Mouse (Mus musculus): ENCODE measurements at regions not wholly inside any gene's neighbourhood (a gene's known extent, or its start where the extent isn't known, plus 50 kb on each side); places are given as distances from the start of the nearest gene placed in this dataset.

DNA sequence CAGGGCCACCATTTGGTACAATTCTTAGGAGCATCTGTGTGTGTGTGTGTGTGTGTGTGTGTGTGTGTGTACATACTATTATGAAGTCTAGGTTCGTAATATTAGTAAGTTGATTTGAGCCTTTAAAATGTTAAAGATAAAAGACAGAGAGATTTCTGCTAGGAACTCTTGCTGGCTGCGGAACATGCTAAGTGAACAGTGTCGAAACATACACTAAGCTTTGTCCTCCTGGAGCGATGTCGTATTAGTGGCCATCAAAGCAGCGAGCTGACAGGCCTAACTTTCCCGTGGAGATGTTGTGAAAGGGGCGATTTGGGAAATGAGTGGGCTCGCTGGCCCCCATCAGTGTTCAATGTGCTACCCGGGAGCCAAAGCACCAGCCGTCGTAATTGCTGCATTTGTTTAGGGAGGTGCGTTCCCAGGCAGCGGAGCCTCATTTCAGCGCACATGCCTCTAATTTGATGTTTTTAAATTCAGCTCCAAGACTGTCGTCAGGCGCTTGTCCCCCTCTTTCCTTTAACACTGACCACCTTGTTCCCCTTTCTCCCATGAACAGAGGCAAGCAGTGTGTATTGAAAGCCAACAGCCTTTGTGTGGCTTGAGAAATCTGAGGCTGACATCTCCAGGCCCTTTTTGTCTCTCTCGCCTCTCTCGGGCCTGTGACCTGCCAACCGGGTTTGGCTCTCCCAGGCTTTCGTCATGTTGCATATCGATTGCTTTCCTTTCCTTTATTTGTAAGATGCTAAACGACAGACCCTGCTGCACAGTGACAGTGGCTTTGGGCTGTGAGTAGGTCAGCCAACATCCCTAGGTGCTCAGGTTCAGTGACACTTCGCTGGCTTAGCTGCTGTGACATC, 426.3 kb downstream of the Sorl1 start:
- no peak for DNase-seq (ENCODE audit: low spot score in 2 of 2)

GRCm38 (mm10) chr9:41697160-41697559, 426.9 kb downstream of the Sorl1 start:
- no peak for DNase-seq (ENCODE audit: low spot score in 2 of 2)

- no peak for DNase-seq (ENCODE audit: low spot score in 2 of 2)
These were observed 441.2 kb downstream of the Sorl1 start for GRCm38 (mm10) chr9:41682911-41683310.

DNA sequence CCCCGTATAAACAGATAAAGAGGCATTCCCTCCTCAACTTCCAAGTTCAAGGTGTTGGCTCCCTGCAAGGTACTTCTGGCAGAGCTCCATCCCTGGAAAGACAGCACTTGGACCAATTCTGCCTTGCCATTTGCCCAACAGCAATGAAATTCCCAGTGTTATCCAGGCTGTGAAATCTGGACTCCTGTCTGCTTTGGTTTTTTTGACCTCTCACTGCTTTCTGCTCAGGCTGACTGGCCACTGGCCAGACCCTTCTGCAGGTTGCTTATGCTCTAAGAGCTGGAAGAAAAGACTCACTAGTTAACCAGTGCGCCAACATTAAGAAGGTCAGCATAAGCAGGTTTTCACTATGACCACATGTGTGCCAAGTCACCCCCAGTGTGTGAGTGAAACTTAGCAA, 448.4 kb downstream of the Sorl1 start:
- DNase-seq (ENCODE audit: low spot score in 2 of 2), result no peak

- DNase-seq (ENCODE audit: low spot score in 2 of 2), result no peak
These were observed 451.1 kb downstream of the Sorl1 start for GRCm38 (mm10) chr9:41672958-41673357.

DNA sequence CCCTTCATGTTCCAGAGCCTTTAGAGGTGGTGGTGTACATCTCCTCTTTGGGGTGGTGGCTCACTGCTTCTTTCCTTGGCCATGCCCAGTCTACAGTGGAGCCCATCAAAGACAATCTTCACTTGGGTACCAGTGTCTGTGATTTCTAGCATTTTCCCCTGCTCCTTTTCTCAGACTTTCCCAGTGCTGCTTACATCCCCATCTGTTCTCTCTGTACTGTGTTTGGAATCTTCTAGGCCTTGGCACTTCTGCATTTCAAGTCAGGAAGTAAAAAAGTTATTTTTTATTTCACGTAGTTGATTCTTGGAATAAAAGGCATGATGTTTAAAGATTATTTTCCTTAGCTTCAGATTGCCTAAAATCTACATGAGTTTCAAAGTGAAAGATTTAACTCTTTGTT, 455.4 kb downstream of the Sorl1 start:
- DNase-seq (ENCODE audit: low spot score in 2 of 2), result no peak

GRCm38 (mm10) chr9:41665000-41665685, 459.0 kb downstream of the Sorl1 start:
- DNase-seq (ENCODE audit: low spot score in 2 of 2), result no peak

GRCm38 (mm10) chr9:41660576-41660975, 463.5 kb downstream of the Sorl1 start:
- no peak for DNase-seq (ENCODE audit: low spot score in 2 of 2)

GRCm38 (mm10) chr9:41660011-41660410, 464.1 kb downstream of the Sorl1 start:
- DNase-seq (ENCODE audit: low spot score in 2 of 2), result no peak

- DNase-seq (ENCODE audit: low spot score in 2 of 2), result no peak
These were observed 470.2 kb upstream of the Ubash3b start for GRCm38 (mm10) chr9:41631564-41632205.

DNA sequence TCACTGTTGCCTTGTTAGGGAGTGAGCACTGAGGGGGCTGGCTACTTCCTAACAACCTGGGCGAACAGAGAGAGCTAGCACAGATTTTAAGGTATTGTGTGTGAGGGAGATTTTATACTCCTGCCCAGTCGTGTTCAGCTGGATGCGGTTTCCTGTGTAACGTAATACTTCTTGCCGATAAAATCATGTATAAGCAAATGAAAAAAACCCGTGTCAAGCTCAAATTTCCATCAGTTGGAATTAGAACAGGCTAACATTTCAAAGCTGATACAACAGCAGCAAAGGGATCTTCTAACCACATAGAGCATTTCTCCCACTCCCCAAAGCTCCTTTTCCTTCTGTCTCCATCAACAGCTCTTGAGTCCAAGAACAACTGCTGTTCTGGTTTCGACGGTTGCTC, 459.8 kb upstream of the Ubash3b start:
- DNase-seq (ENCODE audit: low spot score in 2 of 2), result no peak

DNA sequence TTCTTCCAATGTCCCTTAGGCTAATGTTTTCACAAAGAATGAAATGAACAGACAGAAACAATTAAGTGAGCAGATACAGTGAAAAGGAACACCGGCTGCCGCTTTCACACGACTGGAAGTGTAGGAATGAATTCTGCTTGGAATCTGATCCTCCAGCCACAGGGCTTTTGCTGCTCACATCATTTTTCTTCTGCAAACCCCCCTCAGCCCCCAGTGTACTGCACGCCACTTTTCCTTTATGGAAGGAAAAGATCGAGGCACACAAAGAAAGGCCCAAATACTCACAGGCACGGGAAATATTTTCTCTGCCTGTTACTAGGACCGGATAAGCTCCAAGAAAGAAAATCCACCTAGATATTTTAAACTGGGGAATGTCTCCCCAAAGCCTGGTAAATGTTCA, 452.5 kb upstream of the Ubash3b start:
- DNase-seq (ENCODE audit: low spot score in 2 of 2), result no peak

DNA sequence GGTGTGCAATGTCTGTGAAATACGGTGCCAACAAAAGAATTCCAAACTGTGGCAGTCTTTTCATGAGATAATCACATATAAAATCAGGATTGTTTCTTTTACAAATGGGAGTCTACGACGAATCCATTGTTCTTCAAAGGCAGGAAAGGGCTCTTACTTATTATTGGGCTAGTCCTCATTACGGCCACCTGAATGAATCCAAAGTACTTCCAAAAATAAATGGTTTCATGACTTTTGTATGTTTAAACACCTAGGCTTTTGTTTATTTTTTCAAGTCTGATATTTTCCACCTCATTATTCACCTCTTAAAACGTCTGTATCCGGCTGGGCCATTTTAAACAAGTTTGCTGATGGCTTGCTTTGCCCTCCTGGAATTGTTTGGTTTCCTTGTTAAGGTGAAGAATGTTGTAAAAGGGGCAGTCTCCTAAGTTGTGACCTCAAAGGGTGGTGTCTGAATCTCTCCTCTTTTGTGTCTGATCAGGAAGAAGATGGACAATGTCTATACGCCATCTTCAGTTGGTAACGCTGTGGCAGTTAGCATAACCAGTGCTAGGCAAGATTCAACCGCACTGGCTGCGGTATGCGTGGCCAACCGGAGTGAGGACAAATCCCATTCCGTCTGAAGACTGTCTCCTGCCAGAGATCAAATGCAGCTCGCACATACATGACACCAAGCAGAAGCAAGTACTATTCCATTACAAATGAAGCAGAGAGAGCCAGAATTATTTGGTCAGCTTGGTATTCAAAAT, 451.5 kb upstream of the Ubash3b start:
- DNase-seq (ENCODE audit: low spot score in 2 of 2), result no peak

DNA sequence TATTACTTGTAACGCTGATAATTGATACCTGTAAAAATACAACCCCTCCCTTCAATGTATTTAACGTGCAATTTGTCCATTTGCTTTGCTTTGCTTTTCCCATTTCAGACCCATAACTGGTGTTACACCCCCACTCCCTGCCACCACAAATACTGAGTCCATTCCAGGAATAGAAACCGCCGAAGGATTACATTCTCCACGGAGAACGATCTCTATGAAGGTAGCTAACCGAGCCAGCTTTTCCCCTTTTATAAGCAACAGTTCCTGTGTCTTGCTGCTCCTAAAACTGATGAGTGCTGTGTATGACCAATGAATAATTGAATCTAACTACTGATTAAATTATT, 450.9 kb upstream of the Ubash3b start:
- no peak for DNase-seq (ENCODE audit: low spot score in 2 of 2)

- DNase-seq (ENCODE audit: low spot score in 2 of 2), result no peak
These were observed 450.3 kb upstream of the Ubash3b start for GRCm38 (mm10) chr9:41611534-41612451.

DNA sequence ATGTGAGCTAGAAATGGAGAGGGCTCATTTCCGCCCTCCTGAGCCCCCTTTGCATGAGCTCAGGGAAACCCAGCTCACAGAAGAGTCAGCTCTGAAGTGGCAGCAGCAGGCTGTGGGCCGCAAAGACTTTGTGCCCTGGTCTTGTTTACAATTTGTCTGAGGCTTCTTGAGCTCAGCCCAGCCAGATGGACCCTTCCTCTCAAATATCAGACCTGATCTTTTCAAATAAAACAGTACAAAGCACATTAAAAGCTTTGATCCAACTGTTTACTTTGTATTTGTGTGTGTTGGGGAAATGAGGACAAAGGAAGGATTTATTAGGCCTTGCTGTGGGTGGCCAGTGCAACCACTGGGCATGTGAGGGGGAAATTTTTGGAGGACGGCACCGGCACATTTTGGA, 448.9 kb upstream of the Ubash3b start:
- no peak for DNase-seq (ENCODE audit: low spot score in 2 of 2)

DNA sequence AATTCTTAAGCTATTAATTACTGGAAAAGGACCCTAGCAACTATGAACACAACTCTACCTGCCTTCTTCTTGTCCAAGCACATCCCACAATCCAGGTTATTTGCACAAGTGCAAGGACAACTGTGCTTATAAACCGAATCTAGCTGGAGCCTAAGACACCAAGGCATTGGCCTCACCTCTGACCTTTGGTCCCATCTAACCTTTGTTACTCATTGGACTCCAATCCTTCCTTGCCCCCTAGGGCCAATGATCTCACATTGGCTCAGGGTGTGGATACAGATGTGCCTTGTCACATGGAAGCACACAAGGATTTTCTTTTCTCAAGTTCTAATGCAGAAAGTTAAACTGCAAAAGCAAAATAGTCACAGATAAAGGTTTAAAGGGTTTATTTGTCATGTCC, 444.6 kb upstream of the Ubash3b start:
- no peak for DNase-seq (ENCODE audit: low spot score in 2 of 2)

GRCm38 (mm10) chr9:41604916-41605315, 443.4 kb upstream of the Ubash3b start:
- DNase-seq (ENCODE audit: low spot score in 2 of 2), result no peak

- DNase-seq (ENCODE audit: low spot score in 2 of 2), result no peak
These were observed 439.3 kb upstream of the Ubash3b start for GRCm38 (mm10) chr9:41600778-41601177.

- no peak for DNase-seq (ENCODE audit: low spot score in 2 of 2)
These were observed 438.4 kb upstream of the Ubash3b start for GRCm38 (mm10) chr9:41599874-41600273.

- no peak for DNase-seq (ENCODE audit: low spot score in 2 of 2)
These were observed 434.3 kb upstream of the Ubash3b start for GRCm38 (mm10) chr9:41595749-41596148.
